28 mouse cellular contexts compared by ENCODE assay signal in genomic region chr15:97981560-97981959, GRCm38 (mm10). TPM values are rescaled to one million over a fixed set of nuclear protein-coding genes. Genes with fewer than 3 reads are reported as not detected.
"Had no signal": no experiment of that assay in that cellular context is flagged by ENCODE, and none has a peak within 500 bp of the region (broad histone marks: within the 10 kb centered on the region; RNA-seq: fewer than 3 reads in every experiment).

No protein-coding gene starts in this region.

- H3K4me3 ChIP-seq: kidney, embryonic 15.5 days; left cerebral cortex, adult 2 months; limb, embryonic 12.5 days; megakaryocyte, embryonic 14.5 days; midbrain, embryonic 10.5 days; midbrain, embryonic 13.5 days; myocyte; neural tube, embryonic 13.5 days; stomach, embryonic 15.5 days had no signal

- H3K27me3 ChIP-seq: kidney, embryonic 15.5 days; limb, embryonic 12.5 days; midbrain, embryonic 13.5 days; neural tube, embryonic 13.5 days; stomach, embryonic 15.5 days had no signal

- ATAC-seq: intestine, postnatal 0 days; liver, postnatal 0 days; midbrain, embryonic 13.5 days; midbrain, embryonic 16.5 days had no signal

- H3K27ac ChIP-seq: kidney, embryonic 15.5 days; left cerebral cortex, adult 2 months; liver, embryonic 14.5 days; midbrain, embryonic 10.5 days; midbrain, embryonic 13.5 days; neural tube, embryonic 13.5 days; stomach, embryonic 15.5 days had no signal

- H3K36me3 ChIP-seq: stomach, embryonic 15.5 days had no signal

- H3K4me2 ChIP-seq: kidney, embryonic 15.5 days; limb, embryonic 12.5 days; liver, embryonic 11.5 days; lung, embryonic 14.5 days; midbrain, embryonic 13.5 days; neural tube, embryonic 13.5 days; stomach, embryonic 15.5 days had no signal

- H3K9me3 ChIP-seq: midbrain, embryonic 13.5 days; neural tube, embryonic 13.5 days; stomach, embryonic 15.5 days had no signal

- DNase-seq: kidney, adult 2 months; kidney, postnatal 10 days; kidney, postnatal 36 days; layer of hippocampus, postnatal 36 days; liver, postnatal 0 days; lung, embryonic 14.5 days; lung, postnatal 36 days; retina, postnatal 1 day; right cerebral cortex, postnatal 25 days; spleen, adult 18-20 months; thymus, adult 2 months; thymus, postnatal 14 days; thymus, postnatal 4 days had no signal

- H3K9ac ChIP-seq: kidney, embryonic 15.5 days; limb, embryonic 12.5 days; liver, embryonic 14.5 days; liver, postnatal 0 days; lung, embryonic 14.5 days; midbrain, embryonic 13.5 days; neural tube, embryonic 13.5 days; stomach, embryonic 15.5 days had no signal

- H3K4me1 ChIP-seq: kidney, embryonic 15.5 days; limb, embryonic 12.5 days; midbrain, embryonic 10.5 days; midbrain, embryonic 13.5 days; neural tube, embryonic 13.5 days; stomach, embryonic 15.5 days had no signal

RNA-seq across cellular contexts. Expression of gene Col2a1, which starts 22.9 kb away (rescaled TPM):
- total RNA-seq: monocyte, adult 5-6 weeks; neutrophil, adult 5-6 weeks had no signal
- polyA plus RNA-seq: kidney, adult 2 months had no signal
